Mouse (Mus musculus) CD8-positive naive resting alpha-beta T cell, adult 57 days (primary cell): ENCODE data around the gene Pecam1. TPM values are rescaled to one million over a fixed set of nuclear protein-coding genes. Genes with fewer than 3 reads are reported as not detected.

Source experiments
- total RNA-seq: library from RNA; stranded (reverse); gene quantifications from one replicate; pipeline ENCODE4 v1.2.4, GENCODE M21; 2023

Gene Pecam1
- 145 TPM for total RNA-seq

DNA sequence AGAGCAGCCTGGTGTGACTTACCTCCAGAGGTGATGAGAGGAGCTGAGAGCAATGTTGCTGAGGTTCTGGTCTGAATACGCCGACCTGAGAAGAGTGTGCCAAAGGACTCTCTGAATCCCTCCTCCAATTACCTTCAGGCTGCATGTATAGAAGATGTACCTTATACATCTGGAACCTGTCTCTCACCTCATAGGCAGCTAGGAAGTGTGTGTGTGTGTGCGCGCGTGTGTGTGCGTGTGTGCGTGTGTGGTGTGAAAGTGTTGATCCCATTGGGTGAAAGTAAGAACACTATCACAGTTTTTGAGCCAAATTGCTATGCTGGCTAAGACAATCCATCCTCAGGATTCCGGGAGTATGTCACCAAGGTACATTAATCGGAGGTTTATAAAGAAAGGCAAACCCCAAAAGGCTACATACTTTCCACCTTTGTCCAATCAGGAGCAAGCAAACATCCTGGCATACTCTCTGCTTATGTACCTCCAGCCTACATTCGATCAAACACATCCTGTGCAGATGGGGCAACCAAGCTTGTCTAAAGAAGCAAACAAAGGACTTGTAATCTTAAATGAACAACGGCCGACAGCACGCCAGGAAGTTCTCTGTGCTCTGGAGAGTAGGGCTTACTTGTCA lies at the start of gene Pecam1:
Gene Pecam1, minus strand, starts transcription at position 508 of the 631 bp plus-strand sequence.

GRCm38 (mm10) chr11:106788775-106789459 lies 38.5 kb upstream of the Pecam1 start, which contains the start of the genes Ddx5 and Cep95:
Ddx5 (minus strand) TSS chr11:106789185.
Cep95 (plus strand) TSS chr11:106789252.

DNA sequence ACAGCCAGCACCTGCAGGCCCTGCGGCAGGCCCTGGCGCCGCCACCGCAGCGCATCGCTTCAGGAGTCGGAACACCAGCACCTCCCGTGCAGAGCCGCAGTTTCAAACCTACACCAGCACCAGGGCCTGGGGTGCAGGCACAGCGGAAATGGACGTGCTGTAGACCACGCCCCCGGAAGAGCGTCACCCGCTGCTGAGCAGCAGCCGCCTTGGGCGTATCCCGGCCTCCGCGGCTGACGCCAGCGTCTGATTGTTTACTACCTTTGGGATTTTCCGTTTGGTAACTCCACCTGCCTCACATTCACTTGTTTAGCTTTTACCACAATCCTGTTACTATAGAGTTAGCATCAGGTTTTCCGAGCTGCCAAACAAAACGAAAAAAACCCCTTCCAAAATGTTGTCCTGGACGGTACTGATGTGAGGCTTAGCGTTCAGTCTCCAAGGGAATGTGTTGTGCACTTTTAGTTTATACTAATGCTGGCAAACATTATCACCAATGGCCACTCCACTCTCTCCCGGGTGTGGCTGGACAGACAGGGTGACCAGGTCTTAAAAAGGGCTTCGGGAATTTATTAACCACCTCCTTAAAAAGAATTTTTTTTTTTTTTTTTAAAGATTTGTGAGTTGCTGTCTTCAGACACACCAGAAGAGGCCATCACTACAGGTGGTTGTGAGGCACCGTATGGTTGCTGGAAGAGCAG lies 29.1 kb upstream of the Pecam1 start, which contains the start of gene Polg2:
Gene Polg2, minus strand, starts transcription at position 150 of the 701 bp plus-strand sequence.

GRCm38 (mm10) chr11:106751039-106752018 lies 901 bp upstream of the Pecam1 start, which contains the start of gene Milr1:
Milr1 (plus strand) TSS chr11:106751226.

DNA sequence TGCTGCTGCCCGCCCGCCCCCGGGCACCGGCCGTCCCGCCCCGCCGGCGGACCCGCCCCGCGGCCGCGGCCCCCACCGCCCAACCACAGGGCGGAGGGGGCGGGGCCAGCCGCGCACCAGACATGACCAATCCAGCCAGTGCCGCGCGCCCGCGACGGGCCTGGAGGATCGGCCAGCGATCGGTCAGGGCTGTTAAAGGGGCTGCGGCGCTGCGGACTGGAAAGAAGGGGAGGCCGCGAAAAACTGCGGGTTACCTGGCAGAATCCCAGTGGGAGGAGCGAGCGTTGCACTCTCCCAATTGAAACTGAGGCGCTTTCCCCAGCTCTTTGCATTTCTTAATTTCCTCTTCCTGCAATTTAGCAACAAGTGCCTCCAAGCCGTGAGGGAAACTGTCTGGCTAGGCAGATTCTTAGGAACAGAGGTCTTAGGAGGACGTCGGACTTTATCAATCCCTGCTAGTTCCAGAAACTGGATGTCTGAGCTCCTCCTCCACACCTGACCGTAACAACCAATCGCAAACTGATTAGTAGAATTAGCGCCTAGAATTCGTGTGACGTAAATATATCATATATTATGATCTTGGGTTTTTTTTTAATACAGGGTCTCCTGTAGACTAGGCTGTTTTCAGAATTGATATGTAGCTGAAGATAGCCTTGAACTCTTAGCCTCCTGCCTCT lies 137.3 kb downstream of the Pecam1 start, which contains the start of gene Tex2:
Gene Tex2, minus strand, starts transcription at position 463 of the 677 bp plus-strand sequence.

Other genes starting within 250 kb of the Pecam1 start
- gene Tex2, start 137.2 kb downstream of the Pecam1 start, total RNA-seq: 44.7 TPM
- gene Milr1, start 598 bp upstream of the Pecam1 start, total RNA-seq: 8.0 TPM
- gene Polg2, start 28.9 kb upstream of the Pecam1 start, total RNA-seq: 87.1 TPM
- gene Ddx5, start 38.6 kb upstream of the Pecam1 start, total RNA-seq: 2,692 TPM
- gene Cep95, start 38.6 kb upstream of the Pecam1 start, total RNA-seq: 35.0 TPM
- 51.3 TPM for gene Smurf2, start 170.1 kb upstream of the Pecam1 start, total RNA-seq
- 10.6 TPM for gene Kpna2, start 248.9 kb upstream of the Pecam1 start, total RNA-seq